Mouse (Mus musculus): ENCODE data around the gene Pxylp1. TPM values are rescaled to one million over a fixed set of nuclear protein-coding genes. Genes with fewer than 3 reads are reported as not detected.

Gene Pxylp1
- polyA plus RNA-seq, 1 experiment from 2014 or later = 55.7 TPM

DNA sequence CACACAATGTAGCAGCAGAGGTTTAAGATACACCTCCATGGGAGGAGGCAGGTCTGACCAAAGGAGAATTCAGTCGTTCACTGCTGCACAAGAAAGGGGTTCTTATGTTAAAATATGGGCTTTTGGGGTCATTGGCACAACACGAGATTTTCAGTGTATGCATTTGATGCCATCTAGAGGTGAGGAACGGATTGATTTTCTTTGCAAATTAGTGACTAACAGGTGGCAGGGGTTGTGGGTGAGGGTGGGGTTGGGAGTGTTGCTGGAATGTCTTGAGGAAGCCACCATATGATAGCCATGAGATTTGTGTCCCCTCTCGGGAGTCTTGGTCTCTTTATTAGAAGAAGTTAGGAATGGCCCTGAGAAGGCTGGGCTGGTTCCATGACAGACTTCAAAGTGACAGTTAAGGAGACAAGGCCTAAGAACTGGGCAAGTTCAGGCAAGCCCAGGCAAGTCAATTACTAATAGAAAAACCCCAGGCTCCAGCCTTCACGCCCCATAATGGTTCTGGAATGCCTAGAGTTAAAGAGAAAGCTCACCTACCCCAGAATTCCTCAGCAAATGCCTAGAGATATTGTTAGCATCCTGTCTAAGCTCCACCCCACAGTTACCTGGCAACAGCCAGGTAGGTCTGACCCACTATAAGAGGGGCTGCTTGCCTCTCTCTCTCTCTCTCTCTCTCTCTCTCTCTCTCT lies 92.2 kb downstream of the Pxylp1 start:
- Histone ChIP-seq H3K4me2 (no peak overlapping the region), H3K9me3 (no peaks in the 10 kb centered on the region), H3K4me3 (no peak overlapping the region), H3K27ac (no peak overlapping the region), H3K36me3 (no peaks in the 10 kb centered on the region), H3K4me1 (replicated peaks) (peaks cover 3% of the 10 kb centered on the region; the same call in 1 of the 2 replicates), H3K9ac (no peak overlapping the region), H3K27me3 (no peaks in the 10 kb centered on the region)
- 41% methylated on average over 5 of the region's 5 CpGs for WGBS
- no peak for ATAC-seq (ENCODE audit: low FRiP score)

GRCm38 (mm10) chr9:96797311-96797710 lies 95.2 kb downstream of the Pxylp1 start:
- WGBS = 98% methylated on average over 3 of the region's 3 CpGs
- H3K4me3 ChIP-seq = no peak overlapping the region
- H3K9me3 ChIP-seq = no peaks in the 10 kb centered on the region
- no peak overlapping the region for H3K4me2 ChIP-seq
- ATAC-seq (ENCODE audit: low FRiP score) = no peak
- no peak overlapping the region for H3K9ac ChIP-seq
- H3K27me3 ChIP-seq = no peaks in the 10 kb centered on the region
- H3K27ac ChIP-seq = no peak overlapping the region
- H3K36me3 ChIP-seq = no peaks in the 10 kb centered on the region
- H3K4me1 ChIP-seq (replicated peaks) = peaks cover 6% of the 10 kb centered on the region; the same call in 1 of the 2 replicates

DNA sequence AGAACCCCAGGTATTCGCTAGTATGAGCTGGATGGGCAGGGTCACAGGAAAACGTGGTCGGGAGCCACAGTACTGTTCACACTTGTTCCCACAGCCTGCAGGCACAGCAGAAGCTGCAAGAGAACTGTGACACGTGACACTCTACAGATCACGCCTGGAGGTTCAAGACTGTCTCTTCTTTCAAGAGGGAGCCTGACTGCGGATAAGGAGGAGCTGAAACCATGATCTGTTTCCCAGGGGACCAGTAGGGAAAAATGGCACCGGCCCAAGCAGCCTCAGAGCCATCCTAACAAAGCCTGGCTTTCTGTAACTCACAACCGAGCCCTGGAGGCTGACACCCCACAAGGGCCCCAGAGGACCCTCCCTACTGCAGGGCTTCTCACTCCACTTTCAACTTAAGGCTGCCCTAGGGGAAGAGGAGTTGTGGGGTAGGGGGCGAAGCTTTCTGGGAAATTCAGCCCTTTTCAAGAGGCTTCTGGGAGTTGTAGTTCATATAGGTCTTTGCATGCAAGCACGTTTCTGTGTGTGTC lies 97.0 kb downstream of the Pxylp1 start:
- Histone ChIP-seq H3K9me3 (no peaks in the 10 kb centered on the region), H3K9ac (peak overlapping the region; percentile 71), H3K36me3 (no peaks in the 10 kb centered on the region), H3K27me3 (no peaks in the 10 kb centered on the region), H3K27ac (peak overlapping the region; percentile 74), H3K4me2 (peak overlapping the region; percentile 73), H3K4me3 (peak overlapping the region; percentile 51), H3K4me1 (replicated peaks) (peaks cover 6% of the 10 kb centered on the region; the same call in 1 of the 2 replicates)
- ATAC-seq (ENCODE audit: low FRiP score) = peak; percentile 86
- WGBS = 14% methylated on average over 10 of the region's 10 CpGs

DNA sequence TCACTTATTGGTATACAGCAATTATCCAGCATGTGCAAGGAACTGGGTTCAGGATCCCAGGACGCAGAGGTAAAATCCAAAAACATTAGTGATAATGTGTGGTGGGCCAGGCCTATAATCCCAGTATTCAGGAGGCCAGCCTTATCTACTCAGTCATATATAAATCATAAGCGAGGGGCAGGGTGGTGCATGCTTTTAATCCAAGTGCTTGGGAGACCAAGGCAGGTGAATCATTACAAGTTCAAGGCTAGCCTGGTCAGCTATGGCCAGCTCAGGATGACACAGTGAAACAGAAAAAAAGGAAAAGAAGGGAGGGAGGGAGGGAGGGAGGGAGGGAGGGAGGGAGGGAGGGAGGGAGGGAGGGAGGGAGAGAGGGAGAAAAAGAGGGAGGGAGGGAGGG lies 97.9 kb downstream of the Pxylp1 start:
- Histone ChIP-seq H3K36me3 (no peaks in the 10 kb centered on the region), H3K27me3 (no peaks in the 10 kb centered on the region), H3K4me1 (replicated peaks) (peaks cover 6% of the 10 kb centered on the region; the same call in 1 of the 2 replicates), H3K4me2 (no peak overlapping the region), H3K9ac (no peak overlapping the region), H3K27ac (no peak overlapping the region), H3K4me3 (no peak overlapping the region), H3K9me3 (no peaks in the 10 kb centered on the region)
- ATAC-seq (ENCODE audit: low FRiP score) = no peak
- WGBS = 95% methylated on average over 2 of the region's 2 CpGs

DNA sequence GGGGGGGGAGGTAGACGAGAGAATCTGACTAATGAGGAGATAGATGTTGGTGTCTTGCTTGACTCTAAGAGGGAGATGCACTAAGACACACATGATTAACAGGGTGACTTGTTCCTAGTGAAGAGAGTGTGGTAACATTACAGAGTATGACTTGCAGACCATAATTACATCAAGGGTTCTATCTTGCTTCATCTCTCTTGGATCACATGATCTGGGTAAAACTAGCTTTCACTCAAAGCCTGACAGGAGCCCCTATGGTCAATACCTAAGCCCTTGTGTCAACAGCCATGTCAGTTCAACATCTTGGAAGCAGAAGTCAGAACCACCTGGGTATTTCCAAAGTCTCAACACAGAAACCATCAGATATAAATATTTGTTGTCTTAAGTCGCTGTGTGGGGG lies 99.9 kb downstream of the Pxylp1 start:
- Histone ChIP-seq H3K4me3 (no peak overlapping the region), H3K36me3 (no peaks in the 10 kb centered on the region), H3K4me1 (replicated peaks) (peaks cover 6% of the 10 kb centered on the region; the same call in 1 of the 2 replicates), H3K27me3 (no peaks in the 10 kb centered on the region), H3K4me2 (no peak overlapping the region), H3K9ac (no peak overlapping the region), H3K9me3 (no peaks in the 10 kb centered on the region), H3K27ac (no peak overlapping the region)
- no peak for ATAC-seq (ENCODE audit: low FRiP score)
- 86% methylated on average over 2 of the region's 2 CpGs for WGBS

- ATAC-seq (ENCODE audit: low FRiP score) = no peak
- no peak overlapping the region for H3K4me3 ChIP-seq
- H3K36me3 ChIP-seq = no peaks in the 10 kb centered on the region
- no peak overlapping the region for H3K4me2 ChIP-seq
- H3K4me1 ChIP-seq (replicated peaks) = peaks cover 5% of the 10 kb centered on the region; the same call in 1 of the 2 replicates
- no peak overlapping the region for H3K9ac ChIP-seq
- no peaks in the 10 kb centered on the region for H3K9me3 ChIP-seq
- no peak overlapping the region for H3K27ac ChIP-seq
- H3K27me3 ChIP-seq = no peaks in the 10 kb centered on the region
- 40% methylated on average over 4 of the region's 4 CpGs for WGBS
Measured at GRCm38 (mm10) chr9:96790389-96791007, 102.0 kb downstream of the Pxylp1 start.

- H3K9me3 ChIP-seq = no peaks in the 10 kb centered on the region
- no peaks in the 10 kb centered on the region for H3K27me3 ChIP-seq
- no peak overlapping the region for H3K4me3 ChIP-seq
- 80% methylated on average over 3 of the region's 3 CpGs for WGBS
- no peak for ATAC-seq (ENCODE audit: low FRiP score)
- no peak overlapping the region for H3K9ac ChIP-seq
- no peaks in the 10 kb centered on the region for H3K36me3 ChIP-seq
- H3K27ac ChIP-seq = no peak overlapping the region
- H3K4me2 ChIP-seq = no peak overlapping the region
- no peaks in the 10 kb centered on the region for H3K4me1 ChIP-seq (replicated peaks)
Measured at GRCm38 (mm10) chr9:96789906-96790305, 102.6 kb downstream of the Pxylp1 start.

- no peaks in the 10 kb centered on the region for H3K4me1 ChIP-seq (replicated peaks)
- H3K4me2 ChIP-seq = no peak overlapping the region
- H3K27ac ChIP-seq = no peak overlapping the region
- no peak overlapping the region for H3K9ac ChIP-seq
- H3K36me3 ChIP-seq = no peaks in the 10 kb centered on the region
- WGBS = 63% methylated on average over 10 of the region's 10 CpGs
- no peaks in the 10 kb centered on the region for H3K9me3 ChIP-seq
- no peaks in the 10 kb centered on the region for H3K27me3 ChIP-seq
- ATAC-seq (ENCODE audit: low FRiP score) = no peak
- H3K4me3 ChIP-seq = no peak overlapping the region
Measured at GRCm38 (mm10) chr9:96787797-96788196, 104.7 kb downstream of the Pxylp1 start.

DNA sequence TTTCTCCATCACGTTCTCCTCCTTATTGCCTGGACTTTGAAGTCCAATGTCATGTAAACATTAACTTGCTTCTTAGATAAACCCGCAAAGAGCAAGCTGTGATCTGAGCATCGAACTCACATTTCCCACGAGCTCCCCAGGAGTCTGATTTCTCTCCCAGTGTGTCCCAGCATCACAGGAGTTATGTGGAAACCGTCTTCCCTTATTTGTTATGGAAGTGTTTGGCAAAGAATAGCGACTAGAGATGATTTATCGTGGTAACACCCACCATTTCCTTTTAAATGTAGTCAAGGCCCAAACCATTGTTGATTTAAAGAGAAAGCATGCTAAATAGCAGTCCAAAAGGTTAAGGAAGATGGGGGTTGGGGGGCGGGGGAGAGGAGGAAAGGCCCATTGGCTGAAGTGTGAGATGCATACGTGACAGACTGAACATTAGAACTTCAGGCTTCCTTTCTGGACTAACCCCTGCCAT lies 106.6 kb downstream of the Pxylp1 start:
- H3K9ac ChIP-seq = no peak overlapping the region
- H3K4me3 ChIP-seq = no peak overlapping the region
- H3K27me3 ChIP-seq = no peaks in the 10 kb centered on the region
- H3K4me2 ChIP-seq = no peak overlapping the region
- no peak for ATAC-seq (ENCODE audit: low FRiP score)
- no peaks in the 10 kb centered on the region for H3K9me3 ChIP-seq
- no peaks in the 10 kb centered on the region for H3K36me3 ChIP-seq
- 50% methylated on average over 9 of the region's 9 CpGs for WGBS
- no peak overlapping the region for H3K27ac ChIP-seq
- no peaks in the 10 kb centered on the region for H3K4me1 ChIP-seq (replicated peaks)

GRCm38 (mm10) chr9:96785187-96785586 lies 107.3 kb downstream of the Pxylp1 start:
- no peaks in the 10 kb centered on the region for H3K4me1 ChIP-seq (replicated peaks)
- H3K27me3 ChIP-seq = no peaks in the 10 kb centered on the region
- H3K36me3 ChIP-seq = no peaks in the 10 kb centered on the region
- H3K4me2 ChIP-seq = no peak overlapping the region
- H3K9ac ChIP-seq = no peak overlapping the region
- no peak overlapping the region for H3K27ac ChIP-seq
- H3K9me3 ChIP-seq = no peaks in the 10 kb centered on the region
- 82% methylated on average over 3 of the region's 3 CpGs for WGBS
- H3K4me3 ChIP-seq = no peak overlapping the region
- no peak for ATAC-seq (ENCODE audit: low FRiP score)

DNA sequence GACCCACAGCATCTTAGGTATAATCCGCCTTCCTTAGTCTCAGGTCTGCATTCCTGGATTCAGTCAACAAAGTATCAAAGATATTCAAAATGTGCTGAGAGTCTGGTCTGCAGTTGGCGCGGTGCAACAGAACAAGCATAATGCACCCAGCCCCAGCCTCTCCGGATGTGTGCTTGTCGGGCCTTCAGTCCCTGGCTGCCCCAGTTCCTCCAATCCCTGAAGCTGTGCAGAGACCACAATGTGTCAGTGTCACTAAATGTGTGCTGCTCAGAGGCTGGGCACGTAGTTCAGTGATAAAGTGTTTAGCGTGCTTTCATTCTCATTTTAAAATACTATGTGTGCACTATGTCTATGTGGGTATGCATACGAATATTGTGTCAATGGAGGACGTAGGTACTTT lies 108.8 kb downstream of the Pxylp1 start:
- Histone ChIP-seq H3K4me2 (no peak overlapping the region), H3K4me1 (replicated peaks) (no peaks in the 10 kb centered on the region), H3K4me3 (no peak overlapping the region), H3K36me3 (no peaks in the 10 kb centered on the region), H3K9ac (no peak overlapping the region), H3K27ac (no peak overlapping the region), H3K27me3 (no peaks in the 10 kb centered on the region), H3K9me3 (no peaks in the 10 kb centered on the region)
- WGBS = 90% methylated on average over 9 of the region's 9 CpGs
- no peak for ATAC-seq (ENCODE audit: low FRiP score)

- H3K9me3 ChIP-seq = no peaks in the 10 kb centered on the region
- no peak for ATAC-seq (ENCODE audit: low FRiP score)
- WGBS = 78% methylated on average over 5 of the region's 5 CpGs
- no peak overlapping the region for H3K9ac ChIP-seq
- no peak overlapping the region for H3K4me2 ChIP-seq
- no peak overlapping the region for H3K4me3 ChIP-seq
- no peaks in the 10 kb centered on the region for H3K4me1 ChIP-seq (replicated peaks)
- H3K27me3 ChIP-seq = no peaks in the 10 kb centered on the region
- no peaks in the 10 kb centered on the region for H3K36me3 ChIP-seq
- H3K27ac ChIP-seq = no peak overlapping the region
Measured at GRCm38 (mm10) chr9:96783258-96783657, 109.2 kb downstream of the Pxylp1 start.

DNA sequence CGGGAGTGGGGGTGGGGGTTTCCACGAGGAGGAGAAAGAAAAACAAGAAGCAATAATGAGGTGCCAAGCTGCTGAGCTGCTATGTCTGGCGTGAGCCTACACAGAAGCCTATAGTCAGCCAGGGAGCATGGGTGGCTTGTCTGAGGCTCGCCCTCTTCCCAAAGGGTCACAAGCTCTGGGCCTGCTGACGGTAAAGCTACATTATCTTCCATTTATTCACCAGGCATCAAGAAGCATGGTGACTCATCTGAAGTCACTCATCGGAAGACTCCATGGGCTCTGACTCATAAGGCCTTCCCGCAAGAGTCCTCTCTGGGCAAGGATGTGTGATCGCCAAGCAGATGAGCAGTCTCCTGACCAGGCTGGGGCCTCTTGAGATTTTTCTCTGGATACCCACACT lies 110.4 kb downstream of the Pxylp1 start:
- Histone ChIP-seq H3K4me3 (no peak overlapping the region), H3K27ac (no peak overlapping the region), H3K4me2 (no peak overlapping the region), H3K36me3 (no peaks in the 10 kb centered on the region), H3K9ac (no peak overlapping the region), H3K27me3 (no peaks in the 10 kb centered on the region), H3K9me3 (no peaks in the 10 kb centered on the region), H3K4me1 (replicated peaks) (no peaks in the 10 kb centered on the region)
- WGBS = 81% methylated on average over 8 of the region's 8 CpGs
- no peak for ATAC-seq (ENCODE audit: low FRiP score)
